In genomic region chr7:24827181-24827580, GRCm38 (mm10) we compare ENCODE assay signal across 20 mouse cellular contexts. TPM values are rescaled to one million over a fixed set of nuclear protein-coding genes. Genes with fewer than 3 reads are reported as not detected.
"Had no signal": no experiment of that assay in that cellular context is flagged by ENCODE, and none has a peak within 500 bp of the region (broad histone marks: within the 10 kb centered on the region; RNA-seq: fewer than 3 reads in every experiment).

No protein-coding gene starts in this region.

- H3K4me3 ChIP-seq: left cerebral cortex, adult 2 months; limb, embryonic 15.5 days; liver, embryonic 12.5 days; lung, embryonic 15.5 days; midbrain, embryonic 12.5 days; stomach, embryonic 15.5 days had no signal

- H3K27me3 ChIP-seq: limb, embryonic 15.5 days; liver, embryonic 12.5 days; lung, embryonic 15.5 days; midbrain, embryonic 12.5 days; stomach, embryonic 15.5 days had no signal

- ATAC-seq: liver, embryonic 12.5 days; midbrain, embryonic 16.5 days had no signal

- H3K4me1 ChIP-seq: limb, embryonic 15.5 days; liver, embryonic 12.5 days; lung, embryonic 15.5 days; midbrain, embryonic 12.5 days; stomach, embryonic 15.5 days had no signal

- DNase-seq: kidney, postnatal 14 days; lung, postnatal 14 days; right cerebral cortex, postnatal 14 days; thymus, postnatal 36 days had no signal

- H3K4me2 ChIP-seq: limb, embryonic 15.5 days; liver, embryonic 12.5 days; lung, embryonic 15.5 days; midbrain, embryonic 12.5 days; stomach, embryonic 15.5 days had no signal

- H3K27ac ChIP-seq: left cerebral cortex, adult 2 months; limb, embryonic 15.5 days; liver, embryonic 12.5 days; lung, embryonic 15.5 days; midbrain, embryonic 12.5 days; stomach, embryonic 15.5 days had no signal

- H3K9me3 ChIP-seq: limb, embryonic 15.5 days; liver, embryonic 12.5 days; lung, embryonic 15.5 days; midbrain, embryonic 12.5 days; stomach, embryonic 15.5 days had no signal

- H3K9ac ChIP-seq: limb, embryonic 15.5 days; liver, embryonic 12.5 days; lung, embryonic 15.5 days; midbrain, embryonic 12.5 days; stomach, embryonic 15.5 days had no signal

- H3K36me3 ChIP-seq: limb, embryonic 15.5 days; liver, embryonic 12.5 days; lung, embryonic 15.5 days; midbrain, embryonic 12.5 days; stomach, embryonic 15.5 days had no signal

RNA-seq across cellular contexts. Expression of gene Lypd4, which starts 42.6 kb away (rescaled TPM):
- total RNA-seq: layer of hippocampus, postnatal 25 days; left cerebral cortex, adult 2 months; left cerebral cortex, postnatal 25 days; megakaryocyte-erythroid progenitor cell, adult 5-6 weeks had no signal
- polyA plus RNA-seq: kidney, embryonic 14.5 days; limb, embryonic 11.5 days; limb, embryonic 15.5 days; liver, embryonic 12.5 days; liver, embryonic 16.5 days; lung, embryonic 15.5 days; midbrain, embryonic 12.5 days; neural tube, embryonic 14.5 days; spleen, adult 2 months; stomach, embryonic 15.5 days; thymus, postnatal 0 days had no signal

RNA-seq across cellular contexts. Expression of gene Dmrtc2, which starts 42.7 kb away (rescaled TPM):
- total RNA-seq: layer of hippocampus, postnatal 25 days; left cerebral cortex, adult 2 months; left cerebral cortex, postnatal 25 days; megakaryocyte-erythroid progenitor cell, adult 5-6 weeks had no signal
- polyA plus RNA-seq: kidney, embryonic 14.5 days; limb, embryonic 11.5 days; limb, embryonic 15.5 days; liver, embryonic 12.5 days; liver, embryonic 16.5 days; lung, embryonic 15.5 days; midbrain, embryonic 12.5 days; neural tube, embryonic 14.5 days; spleen, adult 2 months; stomach, embryonic 15.5 days had no signal

RNA-seq across cellular contexts. Expression of gene Ceacam10, which starts 50.2 kb away (rescaled TPM):
- total RNA-seq: layer of hippocampus, postnatal 25 days; left cerebral cortex, adult 2 months; left cerebral cortex, postnatal 25 days had no signal
- polyA plus RNA-seq: lung, embryonic 15.5 days; midbrain, embryonic 12.5 days had no signal
